In the genomic region with DNA sequence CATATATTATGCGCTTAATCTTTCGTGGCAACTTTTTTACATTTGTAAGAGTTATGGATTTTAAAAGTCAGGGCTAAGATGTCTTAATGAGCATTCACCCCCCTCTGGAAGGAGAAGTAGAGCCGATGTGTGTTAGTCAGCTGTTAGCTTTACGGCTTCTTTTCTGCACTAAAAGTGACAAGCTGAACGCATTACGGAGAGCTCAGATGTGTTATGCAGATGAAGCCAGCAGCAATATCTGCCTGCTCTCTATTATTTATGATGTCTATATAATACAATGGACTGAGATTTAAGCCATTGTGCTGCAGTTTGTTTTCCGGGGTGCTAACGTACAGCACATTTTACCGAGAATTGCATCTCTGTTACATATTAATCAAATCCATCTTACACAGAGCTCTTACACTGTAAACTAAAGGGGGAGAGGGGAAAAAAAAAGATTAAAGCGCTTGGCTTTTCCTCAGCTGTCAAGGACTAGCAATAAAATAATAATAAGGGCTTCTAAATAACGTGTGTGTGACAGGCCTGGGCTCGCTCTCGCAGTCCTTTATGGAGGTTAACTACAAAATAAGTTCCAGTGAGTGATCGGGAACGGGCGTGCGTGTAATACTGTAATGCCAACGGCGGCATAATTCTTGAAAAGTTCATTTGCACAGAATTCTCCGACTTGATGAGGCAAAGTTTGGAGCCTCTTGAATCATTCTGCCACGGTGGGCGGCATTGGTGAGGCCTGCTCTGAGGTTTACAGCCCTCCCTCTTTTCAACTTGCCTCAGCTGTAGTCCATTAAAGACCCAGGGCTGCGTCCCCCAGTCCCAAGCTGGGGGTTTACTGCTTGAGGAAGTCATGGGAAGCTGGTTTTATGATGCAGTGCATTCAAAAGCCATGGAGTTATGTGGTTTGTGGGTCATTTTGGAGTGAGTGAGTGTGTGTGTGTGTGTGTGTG, we compare ENCODE assay signal across 13 mouse cellular contexts.
DNase-seq lines count a peak whose midpoint lies in the region; ATAC-seq and TF ChIP-seq lines count a peak whose summit lies in the region.
"Had no signal": no experiment of that assay in that cellular context is flagged by ENCODE, and none has a peak within 500 bp of the region (broad histone marks: within the 10 kb centered on the region; RNA-seq: fewer than 3 reads in every experiment).

No protein-coding gene starts in this region.

- no peaks in the 10 kb centered on the region for H3K36me3 ChIP-seq in lung, embryonic 14.5 days (ENCODE audit: insufficient read depth)
- H3K36me3 ChIP-seq in limb, embryonic 14.5 days (ENCODE audit: control insufficient read depth, insufficient read depth, low read length): no peaks in the 10 kb centered on the region
- no peaks in the 10 kb centered on the region for H3K36me3 ChIP-seq in stomach, embryonic 16.5 days (ENCODE audit: control insufficient read depth, insufficient read depth, low read length)

- no peak for TF ChIP-seq POLR2A in limb, embryonic 14.5 days (IDR thresholded peaks at IDR 0.05; ENCODE audit: borderline replicate concordance, extremely low read depth, insufficient read depth, insufficient read length)

- no peak overlapping the region for H3K9ac ChIP-seq in lung, embryonic 14.5 days
- no peak overlapping the region for H3K9ac ChIP-seq in limb, embryonic 14.5 days (ENCODE audit: low read depth, low read length, severe bottlenecking)
- no peak overlapping the region for H3K9ac ChIP-seq in stomach, embryonic 16.5 days (ENCODE audit: low read length)

- no peak overlapping the region for H3K4me2 ChIP-seq in lung, embryonic 14.5 days
- peak overlapping the region; percentile 29 for H3K4me2 ChIP-seq in limb, embryonic 14.5 days (replicated peaks; ENCODE audit: low read depth, low read length, severe bottlenecking)
- peak overlapping the region; percentile 16; the same call in 1 of the 2 replicates for H3K4me2 ChIP-seq in stomach, embryonic 16.5 days (ENCODE audit: low read depth, low read length)

- TF ChIP-seq CTCF in lung, embryonic 14.5 days (IDR thresholded peaks at IDR 0.05; ENCODE audit: low read depth): no peak

- no peak overlapping the region for H3K4me3 ChIP-seq in lung, embryonic 14.5 days (ENCODE audit: low read depth, low read length)
- H3K4me3 ChIP-seq in limb, embryonic 14.5 days (replicated peaks; ENCODE audit: low read length): no peak overlapping the region
- H3K4me3 ChIP-seq in stomach, embryonic 16.5 days (replicated peaks; ENCODE audit: low read length): no peak overlapping the region
- H3K4me3 ChIP-seq: erythroblast, embryonic 14.5 days; left cerebral cortex, adult 2 months had no signal

- no peaks in the 10 kb centered on the region for H3K9me3 ChIP-seq in lung, embryonic 14.5 days (ENCODE audit: low read depth, low read length)
- H3K9me3 ChIP-seq in limb, embryonic 14.5 days (ENCODE audit: control insufficient read depth, low read length): no peaks in the 10 kb centered on the region
- no peaks in the 10 kb centered on the region for H3K9me3 ChIP-seq in stomach, embryonic 16.5 days (replicated peaks; ENCODE audit: control insufficient read depth, low read length)

- H3K27me3 ChIP-seq in lung, embryonic 14.5 days (ENCODE audit: insufficient read depth, low read length): no peaks in the 10 kb centered on the region
- no peaks in the 10 kb centered on the region for H3K27me3 ChIP-seq in limb, embryonic 14.5 days (ENCODE audit: control insufficient read depth, insufficient read depth, low read length)
- H3K27me3 ChIP-seq in stomach, embryonic 16.5 days (ENCODE audit: control insufficient read depth, insufficient read depth, low read length): no peaks in the 10 kb centered on the region

- 53% methylated on average over 23 of the region's 23 CpGs for WGBS in lung, embryonic 14.5 days
- whole genome bisulfite sequencing in limb, embryonic 14.5 days: 11% methylated on average over 23 of the region's 23 CpGs
- WGBS in stomach, embryonic 16.5 days: 41% methylated on average over 23 of the region's 23 CpGs

- H3K4me1 ChIP-seq in lung, embryonic 14.5 days (ENCODE audit: insufficient read depth): no peaks in the 10 kb centered on the region
- peaks cover 39% of the 10 kb centered on the region for H3K4me1 ChIP-seq in limb, embryonic 14.5 days (ENCODE audit: control insufficient read depth, insufficient read depth, low read length)
- peaks cover 10% of the 10 kb centered on the region for H3K4me1 ChIP-seq in stomach, embryonic 16.5 days (ENCODE audit: control insufficient read depth, insufficient read depth, low read length)

- no peak for ATAC-seq in lung, embryonic 14.5 days (ENCODE audit: insufficient read depth)
- peak; percentile 45; the same call in 1 of the 2 replicates for ATAC-seq in limb, embryonic 14.5 days (ENCODE audit: low FRiP score, low read depth)
- ATAC-seq in stomach, embryonic 16.5 days (ENCODE audit: insufficient read depth, low FRiP score): no peak
- ATAC-seq: inflammation-experienced regulatory T-cells, adult 6 months had no signal

- no peak overlapping the region for H3K27ac ChIP-seq in lung, embryonic 14.5 days (ENCODE audit: low read depth)
- no peak overlapping the region; the same call in 1 of the 2 replicates for H3K27ac ChIP-seq in limb, embryonic 14.5 days (replicated peaks; ENCODE audit: low read depth, low read length)
- no peak overlapping the region for H3K27ac ChIP-seq in stomach, embryonic 16.5 days (ENCODE audit: low read length)
- H3K27ac ChIP-seq: left cerebral cortex, adult 2 months had no signal

- DNase-seq in embryo, embryonic 11 days: peak; percentile 61
- DNase-seq in embryo, embryonic 9.5 days (ENCODE audit: extremely low spot score): no peak
- peak; percentile 31 for DNase-seq in lung, embryonic 14.5 days
- DNase-seq in lung, postnatal 14 days: no peak
- DNase-seq in limb, embryonic 14.5 days (ENCODE audit: low spot score): peak; percentile 57
- DNase-seq in frontal cortex, postnatal 10 days (ENCODE audit: low spot score in 2 of 2): no peak
- no peak for DNase-seq in spleen, adult 12 weeks (ENCODE audit: low spot score)
- DNase-seq: cerebellum, adult 2 months; lung, adult 2 months had no signal

Comparison
In these comparisons a context has a peak if more than half of its experiments do, and no peak if none do; other contexts are left out.
1. DNase-seq: peak in embryo, embryonic 11 days (single experiment), lung, embryonic 14.5 days (single experiment) and limb, embryonic 14.5 days (single experiment); none in embryo, embryonic 9.5 days (single experiment), lung, postnatal 14 days (single experiment), frontal cortex, postnatal 10 days (0 of 2) and spleen, adult 12 weeks (single experiment).